ENCODE assay signal across 9 mouse cellular contexts in the genomic region with DNA sequence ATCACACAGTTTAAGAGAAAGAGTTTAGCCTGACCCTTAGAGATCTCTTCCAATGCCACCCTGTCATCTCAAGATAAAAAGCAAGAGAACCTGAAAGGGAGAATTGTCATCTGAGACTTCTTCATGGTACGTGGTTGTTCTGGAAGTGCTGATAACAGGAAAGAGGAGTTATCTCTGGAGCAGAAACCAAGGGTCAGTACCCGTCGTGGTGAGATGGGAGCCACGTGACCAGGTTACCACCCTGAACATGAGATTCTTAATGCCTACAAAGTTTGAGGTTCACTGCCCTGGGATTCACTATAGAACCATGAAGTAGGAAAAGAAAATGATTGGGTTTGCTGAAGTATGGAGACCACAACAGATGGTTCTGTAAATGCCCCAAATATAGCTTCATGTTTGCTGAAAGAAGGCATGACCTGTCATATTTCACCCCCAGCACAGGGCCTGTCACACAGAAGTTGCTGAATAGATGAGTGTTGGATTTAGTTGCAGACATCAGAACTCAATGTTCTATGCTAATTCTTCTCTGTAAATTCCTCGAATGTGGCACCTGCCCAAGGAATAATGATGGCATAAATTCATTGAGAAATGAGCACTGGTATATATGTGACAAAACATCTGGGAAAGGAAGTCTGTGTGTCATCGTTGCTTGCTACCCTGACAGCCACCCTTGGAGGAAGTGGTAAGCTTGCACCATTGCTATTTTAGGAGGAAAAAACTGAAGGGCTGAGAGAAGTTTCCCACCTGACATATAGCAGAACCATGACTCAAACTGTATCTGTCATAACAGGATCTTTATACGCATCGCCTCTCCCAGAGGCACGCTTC. TPM values are rescaled to one million over a fixed set of nuclear protein-coding genes. Genes with fewer than 3 reads are reported as not detected.
DNase-seq lines count a peak whose midpoint lies in the region; ATAC-seq and TF ChIP-seq lines count a peak whose summit lies in the region.
"Had no signal": no experiment of that assay in that cellular context is flagged by ENCODE, and none has a peak within 500 bp of the region (broad histone marks: within the 10 kb centered on the region; RNA-seq: fewer than 3 reads in every experiment).

No protein-coding gene starts in this region.

- no peak for TF ChIP-seq CTCF in stomach, postnatal 0 days (IDR thresholded peaks at IDR 0.05; ENCODE audit: low read depth)

- no peaks in the 10 kb centered on the region for H3K27me3 ChIP-seq in lung, embryonic 15.5 days
- no peaks in the 10 kb centered on the region for H3K27me3 ChIP-seq in liver, embryonic 13.5 days
- H3K27me3 ChIP-seq in stomach, postnatal 0 days (ENCODE audit: control insufficient read depth, insufficient read depth, low read length): no peaks in the 10 kb centered on the region

- no peak for DNase-seq in lung, postnatal 14 days
- peak; percentile 90 for DNase-seq in c-Kit-positive CD71-positive TER-119-positive erythroid progenitor cells, embryonic 14.5 days (ENCODE audit: low spot score)
- DNase-seq in liver, embryonic 13.5 days: peak; percentile 82
- no peak for DNase-seq in stomach, postnatal 0 days (ENCODE audit: low spot score)
- no peak for DNase-seq in cerebellum, postnatal 14 days
- DNase-seq in testis, postnatal 10 days (ENCODE audit: low spot score): no peak
- DNase-seq in cerebellum, adult 18-20 months: no peak

- no peaks in the 10 kb centered on the region for H3K36me3 ChIP-seq in lung, embryonic 15.5 days
- peaks cover 22% of the 10 kb centered on the region for H3K36me3 ChIP-seq in liver, embryonic 13.5 days
- no peaks in the 10 kb centered on the region for H3K36me3 ChIP-seq in stomach, postnatal 0 days (ENCODE audit: control insufficient read depth, insufficient read depth, low read length)

- WGBS in lung, embryonic 15.5 days: 60% methylated on average over 9 of the region's 9 CpGs
- 19% methylated on average over 9 of the region's 9 CpGs for WGBS in liver, embryonic 13.5 days (ENCODE audit: insufficient replicate concordance)
- 55% methylated on average over 9 of the region's 9 CpGs for WGBS in stomach, postnatal 0 days

- H3K4me1 ChIP-seq in lung, embryonic 15.5 days: peaks cover 35% of the 10 kb centered on the region
- H3K4me1 ChIP-seq in liver, embryonic 13.5 days (replicated peaks): peaks cover 79% of the 10 kb centered on the region
- 0 out of 2 replicates have a peak, but pooled peaks cover 3% of the 10 kb centered on the region for H3K4me1 ChIP-seq in stomach, postnatal 0 days (replicated peaks; ENCODE audit: control insufficient read depth, insufficient read depth)

- H3K4me3 ChIP-seq in lung, embryonic 15.5 days: no peak overlapping the region
- H3K4me3 ChIP-seq in liver, embryonic 13.5 days (replicated peaks): peak overlapping the region; percentile 18; the same call in 1 of the 2 replicates
- no peak overlapping the region for H3K4me3 ChIP-seq in stomach, postnatal 0 days (ENCODE audit: low read depth, low read length)
- H3K4me3 ChIP-seq: myocyte had no signal

- no peak for TF ChIP-seq EP300 in stomach, postnatal 0 days (optimal IDR thresholded peaks at IDR 0.05)

- H3K4me2 ChIP-seq in lung, embryonic 15.5 days: no peak overlapping the region
- peak overlapping the region; percentile 58 for H3K4me2 ChIP-seq in liver, embryonic 13.5 days
- H3K4me2 ChIP-seq in stomach, postnatal 0 days (replicated peaks; ENCODE audit: low read depth): no peak overlapping the region

- no peak overlapping the region for H3K9ac ChIP-seq in lung, embryonic 15.5 days
- H3K9ac ChIP-seq in liver, embryonic 13.5 days: peak overlapping the region; percentile 66
- H3K9ac ChIP-seq in stomach, postnatal 0 days (ENCODE audit: low read length): no peak overlapping the region

- no peaks in the 10 kb centered on the region for H3K9me3 ChIP-seq in lung, embryonic 15.5 days
- H3K9me3 ChIP-seq in liver, embryonic 13.5 days (replicated peaks): no peaks in the 10 kb centered on the region
- no peaks in the 10 kb centered on the region for H3K9me3 ChIP-seq in stomach, postnatal 0 days (ENCODE audit: control insufficient read depth, low read length)

- H3K27ac ChIP-seq in lung, embryonic 15.5 days: peak overlapping the region; percentile 60
- peak overlapping the region; percentile 98 for H3K27ac ChIP-seq in liver, embryonic 13.5 days
- H3K27ac ChIP-seq in stomach, postnatal 0 days (replicated peaks): no peak overlapping the region

- no peak for ATAC-seq in lung, embryonic 15.5 days (ENCODE audit: borderline replicate concordance, extremely low read depth, low FRiP score, low TSS enrichment)
- peak; percentile 93 for ATAC-seq in liver, embryonic 13.5 days (ENCODE audit: low read depth)
- ATAC-seq in stomach, postnatal 0 days (ENCODE audit: low FRiP score, low TSS enrichment): peak; percentile 16; the same call in 1 of the 2 replicates

RNA-seq across cellular contexts. Expression of a gene that starts 25.9 kb away (rescaled TPM):
- 27.3 and 29.7 TPM in 2 replicates for polyA plus RNA-seq in lung, embryonic 15.5 days (2015; fragmentation: Nextera tagmentation; extraction: Ambion mirVana)
- polyA plus RNA-seq in liver, embryonic 13.5 days (2015; fragmentation: Nextera tagmentation; extraction: Ambion mirVana): 43.5 and 47.6 TPM in 2 replicates
- 7.1 and 8.0 TPM in 2 replicates for polyA plus RNA-seq in stomach, postnatal 0 days (2015; fragmentation: Nextera tagmentation; extraction: Ambion mirVana)

Comparison
In these comparisons a context has a peak if more than half of its experiments do, and no peak if none do; other contexts are left out.
1. DNase-seq: peak in c-Kit-positive CD71-positive TER-119-positive erythroid progenitor cells, embryonic 14.5 days (single experiment) and liver, embryonic 13.5 days (single experiment); none in lung, postnatal 14 days (single experiment), stomach, postnatal 0 days (single experiment), cerebellum, postnatal 14 days (0 of 2), testis, postnatal 10 days (single experiment) and cerebellum, adult 18-20 months (0 of 2).